Mouse (Mus musculus): ENCODE data around the gene Lrrc15. TPM values are rescaled to one million over a fixed set of nuclear protein-coding genes. Genes with fewer than 3 reads are reported as not detected.

The Lrrc15 gene
- total RNA-seq (2017): not detected in 2 replicates

DNA sequence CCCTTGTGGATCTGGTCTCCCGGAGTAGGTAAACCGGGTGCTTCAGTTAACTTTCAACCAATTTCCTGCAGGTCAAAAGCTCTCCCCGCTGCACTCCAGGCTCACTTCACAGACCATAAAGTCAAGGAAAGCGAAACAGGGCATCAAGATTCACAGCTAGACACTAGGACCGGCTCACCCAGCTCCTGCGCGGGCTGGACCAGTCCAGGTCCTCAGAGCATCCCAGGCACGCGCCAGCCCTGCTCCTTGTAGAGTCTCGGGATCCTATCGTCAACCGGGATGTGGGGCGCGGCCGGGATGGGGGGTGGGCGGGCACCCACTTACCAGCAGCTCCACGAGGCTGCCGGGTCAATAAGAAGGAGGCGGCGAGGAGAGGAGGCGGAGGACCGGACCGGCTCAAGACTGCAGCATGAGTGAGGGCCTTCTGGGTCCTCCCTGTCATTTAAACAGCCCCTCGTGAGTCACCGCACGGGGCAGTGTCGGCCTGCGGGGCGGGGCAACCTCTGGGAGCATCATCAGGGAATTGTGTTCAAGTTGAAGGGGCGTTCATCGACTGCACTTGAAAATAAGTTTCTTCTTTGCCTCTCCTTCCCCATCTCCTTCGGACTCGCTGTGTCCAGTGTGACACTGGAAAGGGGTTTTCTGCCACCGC, at the start of gene Lrrc15:
Gene Lrrc15 (minus strand): TSS at position 413 of the 652 bp plus-strand sequence.
- no peak for ATAC-seq (ENCODE audit: extremely low read depth, insufficient number of reproducible peaks, low FRiP score, poor library complexity, severe bottlenecking)

DNA sequence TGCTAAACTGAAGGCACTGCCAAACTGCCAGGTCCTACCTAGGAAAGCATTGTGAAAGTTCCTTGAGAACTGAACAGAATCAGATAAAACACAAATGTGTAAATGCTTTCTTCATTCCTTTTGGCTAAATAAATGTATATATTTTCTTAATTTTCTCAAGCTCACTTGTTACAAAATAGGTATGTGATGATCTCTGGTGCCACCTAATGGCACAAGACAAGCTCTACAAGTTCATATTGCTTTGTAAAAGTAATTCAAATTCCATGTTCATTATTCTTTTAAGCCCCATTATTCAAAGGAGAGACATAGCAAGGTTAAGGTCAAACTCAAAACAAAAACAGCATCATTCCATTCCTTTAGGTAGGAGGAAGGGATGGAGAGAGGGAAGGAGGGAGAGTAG, 31.2 kb upstream of the Lrrc15 start:
- ATAC-seq (ENCODE audit: extremely low read depth, insufficient number of reproducible peaks, low FRiP score, poor library complexity, severe bottlenecking): no peak

DNA sequence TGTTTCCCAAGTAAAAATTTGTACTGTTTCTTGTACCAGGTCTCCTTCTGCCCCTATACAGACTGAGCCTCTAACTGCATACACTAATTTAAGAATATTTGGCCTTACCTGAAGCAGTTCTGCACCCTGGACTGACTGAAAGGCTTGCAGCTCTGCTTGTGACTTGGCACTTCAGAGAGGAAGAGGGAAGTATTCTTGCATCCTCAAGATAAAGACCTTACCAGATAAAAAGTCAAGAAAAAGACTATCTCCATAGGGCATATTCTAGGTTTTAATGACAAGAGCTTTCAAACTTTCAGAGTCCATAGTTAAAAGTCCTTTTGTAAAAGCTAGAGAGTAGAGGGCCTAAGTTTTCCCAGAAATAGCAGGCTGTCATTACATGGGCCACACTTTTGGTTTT, 27.6 kb upstream of the Lrrc15 start, which contains the start of gene Gp5:
Gene Gp5 (minus strand): TSS at position 133 of the 400 bp plus-strand sequence.
- no peak for ATAC-seq (ENCODE audit: extremely low read depth, insufficient number of reproducible peaks, low FRiP score, poor library complexity, severe bottlenecking)

DNA sequence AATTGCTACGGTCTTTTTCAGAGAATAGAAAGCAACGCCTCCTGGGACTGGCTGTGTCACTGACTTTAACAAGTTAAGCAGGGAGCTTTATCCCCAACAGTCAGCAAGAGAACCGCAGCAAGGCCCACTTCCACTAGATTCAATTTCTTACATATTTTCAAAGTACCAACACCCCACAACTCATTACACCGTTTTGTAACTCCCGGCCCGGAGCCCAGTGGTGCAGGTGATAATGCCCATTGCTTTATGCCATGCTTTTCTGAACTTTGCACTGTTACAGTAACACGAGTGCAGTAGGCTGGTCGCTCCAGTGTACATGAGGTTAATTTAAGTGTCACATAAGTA, 27.1 kb upstream of the Lrrc15 start:
- ATAC-seq (ENCODE audit: extremely low read depth, insufficient number of reproducible peaks, low FRiP score, poor library complexity, severe bottlenecking): no peak

DNA sequence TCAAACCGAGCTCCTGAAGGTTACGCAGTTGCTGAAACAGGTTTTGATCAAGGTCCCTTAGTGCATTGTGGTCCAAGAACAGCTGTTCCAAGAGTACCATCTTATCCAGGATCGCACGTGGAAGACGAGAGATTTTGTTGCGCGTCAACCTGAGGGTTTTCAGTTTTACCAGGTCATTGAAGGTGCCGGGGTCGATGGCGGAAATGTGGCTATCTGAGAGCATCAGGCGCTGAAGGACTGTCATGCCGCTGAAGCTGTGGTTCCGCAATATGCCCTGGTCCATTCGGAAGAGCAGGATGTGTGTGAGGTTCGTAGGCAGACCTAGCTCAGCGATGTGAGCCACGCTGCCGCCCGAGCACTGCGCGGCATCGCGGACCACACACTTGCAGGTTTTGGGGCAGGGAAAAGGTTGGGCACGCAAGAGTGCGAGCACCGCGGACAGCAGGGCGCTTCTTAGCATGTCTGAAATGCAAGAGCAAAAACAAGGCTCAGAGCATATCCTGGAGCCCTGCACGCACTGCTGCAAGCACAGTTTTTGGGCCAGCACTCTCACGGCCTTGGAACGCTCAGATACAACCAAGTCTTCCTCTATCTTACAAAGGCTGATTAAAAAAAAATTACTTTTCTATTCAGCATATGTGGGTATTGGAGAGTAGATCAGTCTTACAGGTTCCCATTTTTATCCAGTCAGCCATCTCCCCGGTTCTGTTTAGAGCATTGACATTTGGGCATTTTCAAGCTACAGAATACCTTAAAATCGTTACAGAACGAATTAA, 26.5 kb upstream of the Lrrc15 start:
- ATAC-seq (ENCODE audit: extremely low read depth, insufficient number of reproducible peaks, low FRiP score, poor library complexity, severe bottlenecking): 0 out of 2 replicates have a peak, but pooled peaks have one; percentile 39

DNA sequence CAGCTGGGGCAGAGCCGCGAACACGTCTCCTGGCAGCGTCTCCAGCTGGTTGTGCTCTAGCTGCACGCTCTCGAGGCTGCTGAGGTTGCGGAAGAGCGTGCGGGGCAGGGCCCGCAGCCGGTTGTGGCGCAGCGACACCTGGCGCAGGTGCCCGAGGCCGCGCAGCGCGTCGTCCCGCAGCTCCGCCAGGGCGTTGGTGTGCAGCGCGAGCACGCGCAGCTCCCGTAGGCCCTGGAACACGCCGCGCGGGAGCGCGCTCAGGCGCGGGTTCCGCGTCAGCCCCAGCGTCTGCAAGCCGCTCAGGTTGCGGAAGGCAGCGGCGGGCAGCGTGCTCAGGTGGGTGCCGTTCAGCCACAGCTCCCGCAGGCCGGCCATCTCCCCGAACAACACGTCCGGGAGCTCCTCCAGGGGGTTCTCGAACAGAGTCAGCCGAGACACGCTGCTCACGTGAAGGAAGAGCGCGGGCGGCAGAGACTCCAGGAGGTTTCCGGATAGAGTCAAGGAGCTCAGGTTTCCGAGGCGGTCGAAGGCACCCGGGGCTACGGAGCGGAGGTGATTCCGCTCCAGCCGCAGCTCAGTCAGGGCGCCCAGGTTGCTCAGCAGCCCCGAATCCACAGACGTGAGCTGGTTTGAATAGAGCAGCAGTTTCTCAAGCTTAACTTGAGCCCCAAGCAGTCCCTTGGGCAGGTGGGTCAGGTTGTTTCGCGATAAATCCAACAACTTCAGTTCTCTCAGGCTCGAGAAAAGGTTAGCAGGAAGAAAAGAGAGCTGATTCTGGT, 25.7 kb upstream of the Lrrc15 start:
- no peak for ATAC-seq (ENCODE audit: extremely low read depth, insufficient number of reproducible peaks, low FRiP score, poor library complexity, severe bottlenecking)

DNA sequence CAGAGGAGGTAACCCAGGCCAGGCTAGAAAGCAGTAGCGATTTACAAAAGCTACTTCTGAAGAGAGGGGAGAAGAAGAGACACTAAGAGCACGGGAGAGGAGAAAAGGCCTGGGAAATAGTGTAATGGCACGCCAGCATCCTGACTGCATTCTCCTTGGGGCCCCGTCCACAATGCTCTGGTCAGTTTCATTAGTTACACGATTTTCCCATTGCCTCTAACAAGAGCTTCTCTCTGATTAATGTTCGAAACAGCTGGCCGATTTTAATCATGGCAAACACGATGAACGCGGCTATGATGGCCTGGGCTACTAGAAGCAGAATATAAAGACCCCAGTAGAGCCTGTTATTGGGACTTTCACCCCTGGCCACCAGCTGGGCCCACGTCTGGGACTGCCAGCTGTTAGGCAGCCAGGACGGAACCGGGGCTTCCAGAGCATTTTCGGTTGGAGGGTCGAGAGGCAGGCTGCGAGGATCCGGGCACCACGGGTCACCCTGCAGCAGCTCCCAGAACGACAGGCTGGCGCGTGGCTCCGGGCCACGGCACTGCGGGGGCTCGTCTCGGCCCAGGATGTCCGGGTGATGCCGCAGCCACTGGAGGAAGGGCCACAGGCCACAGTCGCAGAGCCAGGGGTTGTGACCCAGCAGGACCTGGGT, 25.0 kb upstream of the Lrrc15 start:
- ATAC-seq (ENCODE audit: extremely low read depth, insufficient number of reproducible peaks, low FRiP score, poor library complexity, severe bottlenecking): no peak

DNA sequence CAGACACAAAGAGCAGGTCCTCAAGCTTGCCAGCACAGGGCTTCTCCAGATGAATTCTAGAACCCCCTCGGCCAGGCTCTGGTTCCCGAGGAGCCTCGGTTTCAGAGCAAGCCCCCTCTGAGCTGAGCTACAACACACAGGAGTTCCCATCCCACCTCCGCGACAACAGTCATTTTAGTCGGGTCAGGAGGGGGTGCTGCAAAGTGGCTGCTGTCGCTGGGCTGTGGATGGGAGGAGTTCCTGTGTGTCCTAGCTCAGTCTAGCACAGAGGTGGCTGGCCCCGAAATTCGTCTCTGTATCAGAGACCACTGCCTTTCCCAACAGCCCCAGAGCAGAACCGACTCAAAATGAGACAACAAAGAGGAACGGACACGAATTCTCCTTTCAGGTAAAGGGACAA, 24.2 kb upstream of the Lrrc15 start:
- no peak for ATAC-seq (ENCODE audit: extremely low read depth, insufficient number of reproducible peaks, low FRiP score, poor library complexity, severe bottlenecking)

DNA sequence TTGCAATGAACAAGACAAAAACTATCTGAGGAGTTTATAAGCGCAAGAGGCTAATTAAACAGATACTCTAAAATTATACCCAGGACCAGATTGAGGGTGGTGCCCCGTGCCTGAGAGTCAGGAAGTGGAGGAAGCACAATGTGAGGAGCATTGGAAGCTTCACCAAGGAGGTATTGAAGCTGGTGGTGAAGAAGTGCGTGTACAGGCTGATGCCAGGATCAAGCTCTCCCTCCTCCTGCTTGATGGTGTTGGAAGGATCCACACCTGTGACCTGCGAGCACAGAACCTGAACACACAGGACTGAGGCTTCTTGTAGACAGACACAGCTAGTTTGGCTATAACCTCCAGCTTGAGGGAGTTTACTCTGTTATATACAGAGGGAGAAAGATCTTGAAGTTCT, 23.0 kb upstream of the Lrrc15 start:
- no peak for ATAC-seq (ENCODE audit: extremely low read depth, insufficient number of reproducible peaks, low FRiP score, poor library complexity, severe bottlenecking)

DNA sequence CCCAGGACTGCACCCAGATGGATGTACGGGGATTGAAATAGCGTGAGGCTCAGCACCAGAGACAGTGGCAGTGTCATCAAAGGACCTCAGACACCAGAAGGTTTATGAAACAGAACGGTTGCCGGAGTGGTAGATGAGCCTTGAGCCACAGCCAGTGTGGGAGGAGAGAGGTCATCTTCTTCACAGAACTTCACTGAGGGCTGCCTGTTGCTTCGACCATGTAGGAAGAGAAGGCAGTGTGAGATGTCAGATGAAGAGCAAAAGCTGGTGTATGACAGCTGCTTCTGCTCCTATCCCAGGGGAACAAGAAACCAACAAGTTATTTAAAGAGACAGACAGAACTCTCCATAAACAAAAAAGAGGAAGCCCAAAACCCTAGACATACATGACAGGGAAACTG, 21.2 kb upstream of the Lrrc15 start:
- no peak for ATAC-seq (ENCODE audit: extremely low read depth, insufficient number of reproducible peaks, low FRiP score, poor library complexity, severe bottlenecking)

DNA sequence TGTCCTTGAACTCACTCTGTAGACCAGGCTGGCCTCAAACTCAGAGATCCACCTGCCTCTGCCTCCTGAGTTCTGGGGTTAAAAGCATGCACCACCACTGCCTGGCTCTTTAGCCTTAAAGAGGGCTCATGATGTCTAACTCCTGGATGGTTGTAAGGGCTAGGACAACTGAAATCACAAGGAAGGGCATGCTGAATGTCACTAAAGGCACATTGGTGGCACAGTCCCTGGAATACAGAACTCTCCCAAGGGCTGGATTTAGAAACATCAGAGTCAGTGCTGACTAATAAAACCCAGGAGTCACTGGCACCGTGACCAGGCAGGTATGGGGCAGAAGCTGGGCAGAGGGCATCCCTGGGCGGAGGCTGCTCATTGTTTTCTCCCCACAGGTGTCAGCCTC, 20.4 kb upstream of the Lrrc15 start:
- no peak for ATAC-seq (ENCODE audit: extremely low read depth, insufficient number of reproducible peaks, low FRiP score, poor library complexity, severe bottlenecking)

DNA sequence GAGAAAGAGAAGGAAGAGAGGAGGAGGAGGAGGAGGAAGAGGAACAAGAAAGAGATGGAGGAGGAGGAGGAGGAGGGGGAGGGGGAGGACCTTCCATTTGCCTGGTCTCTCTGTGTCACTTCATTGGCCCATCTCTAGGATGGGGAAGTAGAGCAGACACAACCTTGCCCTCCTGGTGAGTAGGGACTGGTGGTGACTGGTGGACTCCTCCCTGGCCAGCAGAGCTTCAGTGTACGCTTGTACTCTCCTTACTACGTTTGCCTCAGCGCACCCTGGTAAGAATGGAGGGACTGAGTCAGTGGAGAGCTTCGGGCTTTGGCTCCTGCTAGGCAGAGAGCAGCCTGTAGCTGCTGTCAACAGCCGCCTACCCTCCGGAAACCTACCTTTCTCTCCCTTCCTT, 19.6 kb upstream of the Lrrc15 start:
- no peak for ATAC-seq (ENCODE audit: extremely low read depth, insufficient number of reproducible peaks, low FRiP score, poor library complexity, severe bottlenecking)

DNA sequence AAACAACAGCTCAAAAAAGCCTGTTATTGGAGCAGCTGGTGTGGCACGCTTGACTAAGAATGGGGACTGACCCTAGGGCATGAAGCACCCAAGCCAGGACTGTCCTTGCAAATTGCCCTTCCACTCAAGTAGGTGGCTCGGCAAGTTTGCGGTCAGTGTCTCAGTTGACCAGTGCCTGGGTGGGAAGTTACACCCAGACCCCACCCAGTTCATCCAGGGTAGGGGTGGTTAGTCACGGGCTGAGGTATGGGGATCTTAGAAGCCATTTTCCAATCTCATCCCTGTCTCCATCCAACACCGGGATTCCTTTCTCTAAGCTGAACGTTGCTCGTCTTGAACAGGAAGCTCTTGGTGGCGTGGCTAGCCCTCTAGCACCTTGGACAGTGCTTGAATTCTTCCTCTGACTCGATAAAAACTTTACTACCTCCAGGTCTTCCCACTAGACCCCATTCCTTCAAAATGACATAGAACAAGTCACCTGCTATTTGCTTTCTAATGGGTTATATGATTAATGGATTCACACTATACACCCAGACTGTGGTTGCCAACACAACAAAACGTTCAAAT, 16.7 kb upstream of the Lrrc15 start:
- no peak for ATAC-seq (ENCODE audit: extremely low read depth, insufficient number of reproducible peaks, low FRiP score, poor library complexity, severe bottlenecking)

DNA sequence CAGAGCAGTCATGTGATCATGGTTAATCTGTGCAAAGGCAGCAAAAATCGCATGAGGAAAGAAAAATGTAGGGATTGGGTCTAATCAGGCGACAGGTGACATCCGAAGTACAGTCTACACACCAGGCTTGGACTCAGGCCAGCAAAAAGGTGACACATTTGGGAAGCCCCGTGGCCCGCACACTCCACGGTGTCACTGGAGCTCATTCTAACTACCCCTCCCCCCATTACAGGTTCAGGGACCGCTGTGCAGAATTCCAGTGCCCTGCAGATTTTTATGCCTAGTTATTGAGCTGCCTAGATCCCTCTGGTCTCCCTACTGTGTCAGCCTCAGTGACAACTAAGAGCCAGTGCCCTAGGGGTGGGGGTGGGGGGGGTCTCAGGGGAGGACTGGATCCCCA, 14.4 kb upstream of the Lrrc15 start:
- ATAC-seq (ENCODE audit: extremely low read depth, insufficient number of reproducible peaks, low FRiP score, poor library complexity, severe bottlenecking): no peak

DNA sequence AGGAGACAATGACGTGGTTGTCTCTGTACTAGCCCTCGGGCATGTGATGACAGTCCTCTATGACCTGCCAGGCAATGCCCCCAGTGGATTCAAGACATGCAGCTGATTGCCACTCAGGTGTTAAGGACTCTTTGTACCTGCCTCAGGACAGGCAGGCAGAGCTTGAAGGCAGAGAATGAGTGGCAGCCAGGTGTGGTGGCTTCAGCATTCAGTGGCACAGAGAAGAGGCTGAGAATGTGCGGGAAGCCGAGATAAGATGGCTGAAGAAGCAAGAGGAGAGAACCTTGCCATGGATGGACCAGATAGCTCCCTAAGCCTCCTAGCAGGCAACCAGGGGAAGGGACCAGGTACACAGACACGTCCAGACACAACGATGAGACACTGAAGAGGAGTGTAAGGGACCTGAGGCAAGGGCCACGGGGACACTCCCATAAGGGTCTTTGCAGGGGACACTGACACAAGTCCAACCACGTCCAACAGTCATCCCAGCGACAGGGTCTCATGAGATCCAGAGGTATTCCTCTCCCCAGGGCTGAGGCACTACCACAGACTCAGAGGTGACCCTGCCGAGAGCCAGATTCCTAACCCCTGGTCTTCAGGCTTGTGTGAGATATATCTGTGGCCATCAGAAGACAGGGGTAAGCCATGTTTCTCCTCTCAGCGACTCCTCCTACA, 13.7 kb upstream of the Lrrc15 start:
- ATAC-seq (ENCODE audit: extremely low read depth, insufficient number of reproducible peaks, low FRiP score, poor library complexity, severe bottlenecking): no peak

DNA sequence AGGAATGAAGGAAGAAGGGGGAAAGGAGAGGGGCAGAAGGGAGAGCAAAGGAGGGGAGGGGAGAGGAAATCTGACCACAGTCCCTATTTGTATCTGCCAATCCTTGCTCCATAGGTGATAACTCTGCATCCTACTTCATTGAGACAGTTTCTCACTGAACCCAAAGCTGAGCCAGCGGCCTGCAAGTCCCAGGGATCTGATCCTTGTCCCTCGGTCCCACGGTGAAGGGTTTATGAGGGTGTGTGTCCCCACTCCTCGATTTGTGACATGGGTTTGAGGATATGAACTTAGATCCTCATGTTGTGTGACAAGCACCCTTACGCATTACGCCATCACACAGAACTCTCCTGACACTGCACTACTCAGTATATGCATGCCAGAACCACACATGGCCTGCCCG, 12.1 kb upstream of the Lrrc15 start:
- no peak for ATAC-seq (ENCODE audit: extremely low read depth, insufficient number of reproducible peaks, low FRiP score, poor library complexity, severe bottlenecking)

DNA sequence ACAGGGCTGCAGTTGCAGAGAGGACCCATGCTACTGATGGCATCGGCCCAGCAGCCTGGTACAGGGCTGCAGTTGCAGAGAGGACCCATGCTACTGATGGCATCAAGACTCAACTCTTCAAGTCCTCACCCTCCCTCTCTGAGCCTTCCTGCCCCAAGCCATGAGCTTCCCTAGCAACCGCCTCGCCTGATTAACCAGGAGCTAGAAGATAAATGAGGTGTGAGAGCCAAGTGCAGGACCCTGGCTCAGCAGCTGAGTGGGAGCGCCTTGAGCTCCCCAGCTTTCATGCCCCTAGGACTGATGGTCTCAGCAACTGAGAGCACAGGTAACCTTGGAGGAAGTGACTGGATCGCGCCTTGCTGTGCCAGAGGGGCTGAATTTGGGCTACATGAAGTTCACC, 7.4 kb upstream of the Lrrc15 start:
- no peak for ATAC-seq (ENCODE audit: extremely low read depth, insufficient number of reproducible peaks, low FRiP score, poor library complexity, severe bottlenecking)

DNA sequence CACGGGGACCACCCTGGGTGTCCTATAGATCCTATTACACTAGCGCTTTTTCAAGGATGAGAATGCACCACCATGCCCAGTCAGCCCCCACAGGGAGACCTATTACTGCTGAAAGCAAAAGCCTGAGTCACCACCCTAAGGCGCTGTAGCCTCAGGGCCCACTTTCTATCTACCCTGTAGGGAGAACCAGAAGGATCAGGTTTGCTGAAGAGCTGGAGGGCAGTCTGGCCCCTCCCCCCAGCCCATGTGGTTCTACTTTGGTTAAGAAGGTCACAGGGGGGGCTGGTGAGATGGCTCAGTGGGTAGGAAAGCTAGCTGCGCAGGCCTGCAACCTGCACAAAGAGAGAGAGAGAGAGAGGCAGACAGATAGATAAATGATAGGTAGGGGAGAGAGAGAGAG, 2.6 kb upstream of the Lrrc15 start:
- ATAC-seq (ENCODE audit: extremely low read depth, insufficient number of reproducible peaks, low FRiP score, poor library complexity, severe bottlenecking): no peak
